Mouse (Mus musculus) hindbrain, embryonic 10.5 days (tissue): ENCODE data around the gene C5ar1. TPM values are rescaled to one million over a fixed set of nuclear protein-coding genes. Genes with fewer than 3 reads are reported as not detected.
"Not testable (repeated sequence)": the region's sequence is repeated elsewhere in the genome, so short reads cannot be mapped to it uniquely, and the experiment has no call there.

ENCODE experiments used
- DNase-seq: peaks from one replicate; pipeline ENCODE4 v3.0.0-alpha.2; 2017; ENCODE audit warnings: low spot score
- H3K27ac ChIP-seq: fragments of 300-500 bp; sonication (generic); 2 replicates; pipeline ENCODE4 v1.5.1; 2016; ENCODE audit warnings: mild to moderate bottlenecking, moderate library complexity
- H3K27me3 ChIP-seq: fragments of 300-500 bp; sonication (generic); 2 replicates; pipeline ENCODE4 v1.6.1; 2016; ENCODE audit warnings: mild to moderate bottlenecking; ENCODE audit not compliant: poor library complexity, insufficient read depth, severe bottlenecking
- H3K36me3 ChIP-seq: fragments of 300-500 bp; sonication (generic); 2 replicates; pipeline ENCODE4 v1.6.1; 2016; ENCODE audit warnings: mild to moderate bottlenecking, moderate library complexity
- H3K4me1 ChIP-seq: fragments of 300-500 bp; sonication (generic); replicated peaks from 2 replicates; pipeline ENCODE4 v1.6.1; 2016; ENCODE audit warnings: mild to moderate bottlenecking
- H3K4me3 ChIP-seq: fragments of 300-500 bp; sonication (generic); 2 replicates; pipeline ENCODE4 v1.5.1; 2016; ENCODE audit warnings: mild to moderate bottlenecking, moderate library complexity
- H3K9me3 ChIP-seq: fragments of 300-500 bp; sonication (generic); 2 replicates; pipeline ENCODE4 v1.6.1; 2016; ENCODE audit warnings: mild to moderate bottlenecking, moderate library complexity
- WGBS: fragments of 180-500 bp; shearing (Covaris S2); methylation state at CpG from one replicate; pipeline ENCODE4 v1.1.7; 2016; 5-methylcytosine and 5-hydroxymethylcytosine counted together
- polyA plus RNA-seq: library from polyadenylated mRNA; unstranded; fragments of >200 nt; fragmentation: Nextera tagmentation; extraction: Ambion mirVana; gene quantifications from 2 replicates; pipeline ENCODE4 v1.2.1, GENCODE M21; 2016

C5ar1 gene
- polyA plus RNA-seq, 1 experiment from 2014 or later: 0.97 TPM

DNA sequence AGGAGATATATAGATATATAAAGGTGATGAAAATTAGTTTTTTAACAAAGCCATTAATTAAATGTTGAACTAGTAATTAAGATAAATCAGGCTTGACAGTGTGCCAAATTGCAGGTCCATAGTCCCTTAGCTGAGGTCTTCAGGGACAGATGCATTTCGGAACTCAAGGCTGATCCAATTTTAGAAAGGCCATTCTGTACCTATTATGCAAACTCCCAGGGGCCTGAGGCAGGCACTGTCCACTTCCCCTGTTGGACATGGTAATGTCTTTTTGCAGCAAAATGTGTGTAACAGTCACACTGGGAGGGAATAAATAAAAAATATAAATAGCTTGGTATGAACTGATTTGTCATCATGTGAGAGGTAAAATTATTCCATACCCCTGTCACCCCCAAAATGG is 11.8 kb upstream of the C5ar1 start:
- WGBS: 68% methylated on average over 1 of the region's 1 CpGs
- DNase-seq: no peak
- no peak overlapping the region for H3K27ac ChIP-seq
- H3K9me3 ChIP-seq: no peaks in the 10 kb centered on the region
- peaks cover 28% of the 10 kb centered on the region for H3K27me3 ChIP-seq
- H3K4me3 ChIP-seq: no peak overlapping the region
- peaks cover 35% of the 10 kb centered on the region for H3K4me1 ChIP-seq
- peaks cover 13% of the 10 kb centered on the region for H3K36me3 ChIP-seq

DNA sequence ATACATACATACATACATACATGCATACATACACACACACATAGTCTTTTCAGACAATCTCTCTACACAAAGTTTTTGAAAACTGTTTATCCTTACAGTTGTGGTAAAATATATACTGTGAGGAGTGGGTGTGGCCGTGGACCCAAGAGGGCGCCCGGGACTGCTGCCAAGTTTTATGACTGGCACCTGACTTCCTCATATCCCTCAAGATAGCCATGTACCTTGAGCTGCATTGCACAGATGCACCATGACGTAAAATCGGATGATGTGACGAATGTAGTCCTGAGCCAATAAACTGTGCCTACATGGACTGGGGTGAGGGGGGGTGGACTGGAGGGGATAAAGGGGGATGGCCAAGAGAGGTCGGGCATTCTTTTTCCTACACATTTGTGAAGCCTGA is 7.3 kb upstream of the C5ar1 start:
- not testable (repeated sequence) for H3K4me1 ChIP-seq, H3K27ac ChIP-seq, H3K9me3 ChIP-seq, H3K36me3 ChIP-seq, H3K4me3 ChIP-seq, DNase-seq
- H3K27me3 ChIP-seq: peaks cover 19% of the 10 kb centered on the region
- 95% methylated on average over 7 of the region's 7 CpGs for WGBS

DNA sequence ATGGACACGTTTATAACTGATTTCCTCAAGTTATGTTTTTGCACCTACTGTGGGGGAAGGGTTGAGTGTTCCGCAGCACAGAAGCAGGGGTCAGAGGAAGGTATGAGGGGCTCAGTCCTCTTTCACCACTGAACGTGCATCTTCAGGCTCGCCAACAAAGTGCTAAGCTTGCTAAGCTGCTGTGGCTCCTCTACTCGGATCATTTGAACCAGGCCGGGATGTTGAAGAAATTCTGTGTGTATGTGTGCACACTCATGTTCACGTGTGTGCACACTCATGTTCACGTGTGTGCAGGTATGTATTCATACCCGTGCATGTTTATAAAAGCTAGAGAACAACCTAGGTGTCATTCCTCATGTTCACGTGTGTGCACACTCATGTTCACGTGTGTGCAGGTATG is 6.5 kb upstream of the C5ar1 start:
- 88% methylated on average over 11 of the region's 11 CpGs for WGBS
- H3K4me3 ChIP-seq: no peak overlapping the region
- peaks cover 9% of the 10 kb centered on the region for H3K9me3 ChIP-seq
- no peaks in the 10 kb centered on the region for H3K36me3 ChIP-seq
- H3K27ac ChIP-seq: no peak overlapping the region
- DNase-seq: no peak
- peaks cover 16% of the 10 kb centered on the region for H3K27me3 ChIP-seq
- no peaks in the 10 kb centered on the region for H3K4me1 ChIP-seq

DNA sequence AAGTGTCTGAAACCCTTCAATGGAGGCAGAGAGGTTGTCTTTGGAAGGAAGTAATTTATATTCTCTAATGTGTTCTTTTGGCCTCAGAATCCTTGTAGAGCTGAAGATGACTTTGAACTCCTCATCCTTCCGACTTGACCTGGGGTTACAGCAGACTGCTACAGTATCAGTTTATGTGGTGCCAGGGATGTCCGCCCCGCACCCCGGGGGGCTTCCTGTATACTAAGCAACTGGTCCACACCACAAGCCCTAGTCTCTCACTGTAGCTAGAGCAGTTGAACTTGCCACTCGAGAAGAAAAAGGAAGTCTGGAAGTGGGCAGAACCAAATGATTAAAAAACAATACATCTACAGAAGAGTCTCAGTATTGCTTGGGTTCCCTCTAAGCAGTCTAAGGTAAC is 4.5 kb upstream of the C5ar1 start:
- WGBS: 85% methylated on average over 5 of the region's 5 CpGs
- no peak for DNase-seq
- no peaks in the 10 kb centered on the region for H3K36me3 ChIP-seq
- no peak overlapping the region for H3K27ac ChIP-seq
- no peak overlapping the region for H3K4me3 ChIP-seq
- no peaks in the 10 kb centered on the region for H3K4me1 ChIP-seq
- H3K27me3 ChIP-seq: peaks cover 5% of the 10 kb centered on the region; the same call in 1 of the 2 replicates
- peaks cover 9% of the 10 kb centered on the region for H3K9me3 ChIP-seq

DNA sequence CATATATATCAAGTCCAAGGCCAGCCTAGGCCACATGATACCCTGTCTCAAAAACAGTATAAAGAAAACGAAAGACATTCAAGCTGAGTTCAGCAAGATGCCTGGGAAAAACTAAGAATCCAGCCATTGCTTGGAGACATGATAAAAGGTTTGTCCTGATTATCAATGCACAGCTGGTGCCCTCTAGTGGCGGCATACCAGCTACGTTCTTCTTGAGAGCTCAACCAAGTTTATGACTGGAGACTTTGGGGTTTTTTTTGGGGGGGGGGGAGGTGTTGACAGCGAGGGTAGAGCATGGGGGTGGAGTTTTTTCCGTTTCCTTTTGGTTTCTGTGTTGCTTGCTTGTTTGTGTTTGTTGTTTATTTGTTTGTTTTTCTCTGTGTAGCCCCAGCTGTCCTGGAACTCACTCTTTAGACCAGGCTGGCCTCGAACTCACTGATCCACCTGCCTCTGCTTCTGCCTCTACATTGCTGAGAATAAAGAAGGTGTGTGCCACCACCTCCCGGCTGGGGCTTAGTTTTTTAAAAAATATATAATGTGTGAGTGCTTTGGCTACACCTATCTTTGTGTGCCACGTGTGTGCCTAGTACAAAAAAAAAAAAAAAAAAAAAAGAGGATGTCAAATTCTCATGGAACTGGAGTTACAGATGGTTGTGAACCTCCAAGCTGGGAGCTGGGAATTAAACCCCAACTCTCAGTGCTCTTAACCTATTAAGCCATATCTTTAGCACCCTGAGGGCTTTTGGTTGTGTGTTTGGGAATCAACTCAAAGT is 3.9 kb upstream of the C5ar1 start:
- 30% methylated on average over 8 of the region's 8 CpGs for WGBS
- H3K9me3 ChIP-seq: peaks cover 9% of the 10 kb centered on the region
- H3K36me3 ChIP-seq: no peaks in the 10 kb centered on the region
- H3K27ac ChIP-seq: no peak overlapping the region
- H3K27me3 ChIP-seq: no peaks in the 10 kb centered on the region
- no peak overlapping the region for H3K4me3 ChIP-seq
- DNase-seq: peak; percentile 74
- H3K4me1 ChIP-seq: no peaks in the 10 kb centered on the region

DNA sequence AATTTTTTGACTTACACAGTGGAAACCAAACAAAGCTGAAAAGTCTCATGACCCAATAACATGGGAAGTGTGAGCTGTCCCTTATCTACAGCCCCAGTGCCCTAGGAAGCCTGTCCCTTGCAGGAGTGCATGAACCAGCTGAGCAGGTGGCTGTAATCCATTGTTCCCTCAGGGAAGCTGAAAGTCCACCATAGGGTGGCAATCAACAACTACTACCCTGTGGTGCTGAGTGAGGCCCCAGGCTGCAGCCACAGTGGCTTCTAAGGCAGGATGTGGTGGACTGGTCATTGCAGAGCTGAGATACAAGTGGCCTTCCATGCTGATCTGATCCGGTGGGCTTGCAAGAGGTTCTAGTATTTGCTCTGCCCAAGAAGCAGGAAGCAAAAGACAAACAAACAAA is 1.8 kb upstream of the C5ar1 start:
- WGBS: 79% methylated on average over 1 of the region's 1 CpGs

DNA sequence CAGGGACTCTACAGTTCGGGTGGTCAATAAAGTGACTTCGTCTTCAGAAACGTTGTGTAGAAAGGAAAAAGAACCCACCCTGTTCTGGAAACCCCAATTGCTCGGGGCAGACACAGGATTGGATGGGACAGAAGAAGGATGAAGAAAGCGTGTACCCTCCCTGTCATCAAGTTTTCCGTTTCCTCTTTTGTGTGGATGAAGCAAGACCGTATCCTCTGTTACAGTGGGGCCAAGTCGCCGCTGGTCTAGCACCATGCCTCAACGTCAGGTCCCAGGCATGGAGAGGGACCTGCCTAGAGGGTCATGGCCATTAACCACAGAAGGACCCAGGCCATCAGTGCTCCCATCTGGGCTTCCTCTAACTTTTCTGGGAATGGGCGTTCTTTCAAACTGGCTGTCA is 1.5 kb downstream of the C5ar1 start:
- H3K27me3 ChIP-seq: no peaks in the 10 kb centered on the region
- 90% methylated on average over 11 of the region's 11 CpGs for WGBS
- no peaks in the 10 kb centered on the region for H3K36me3 ChIP-seq
- H3K4me3 ChIP-seq: no peak overlapping the region
- H3K4me1 ChIP-seq: no peaks in the 10 kb centered on the region
- no peak for DNase-seq
- no peaks in the 10 kb centered on the region for H3K9me3 ChIP-seq
- no peak overlapping the region for H3K27ac ChIP-seq

More for the DNA sequence above, 1.8 kb upstream of the C5ar1 start:
- no peak for DNase-seq
- Histone ChIP-seq H3K4me1 (no peaks in the 10 kb centered on the region), H3K4me3 (no peak overlapping the region), H3K9me3 (peaks cover 9% of the 10 kb centered on the region), H3K27me3 (no peaks in the 10 kb centered on the region), H3K36me3 (no peaks in the 10 kb centered on the region), H3K27ac (no peak overlapping the region)

DNA sequence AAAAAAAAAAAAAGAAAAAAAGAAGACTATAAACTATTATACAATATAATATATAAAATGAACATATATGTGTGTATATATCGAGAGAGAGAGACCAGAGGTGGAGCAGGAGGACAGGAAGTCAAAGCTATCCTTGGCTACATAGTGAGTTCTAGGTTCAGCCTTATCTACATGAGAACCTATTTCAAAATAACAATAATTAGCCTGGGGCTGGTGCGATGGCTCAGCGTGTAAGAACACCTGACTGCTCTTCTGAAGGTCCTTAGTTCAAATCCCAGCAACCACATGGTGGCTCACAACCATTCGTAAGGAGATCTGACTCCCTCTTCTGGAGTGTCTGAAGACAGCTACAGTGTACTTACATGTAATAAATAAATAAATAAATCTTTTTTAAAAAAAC is 3.4 kb downstream of the C5ar1 start:
- 82% methylated on average over 4 of the region's 4 CpGs for WGBS
- H3K36me3 ChIP-seq, H3K9me3 ChIP-seq, H3K27me3 ChIP-seq, H3K4me1 ChIP-seq, DNase-seq, H3K27ac ChIP-seq, H3K4me3 ChIP-seq: not testable (repeated sequence)

DNA sequence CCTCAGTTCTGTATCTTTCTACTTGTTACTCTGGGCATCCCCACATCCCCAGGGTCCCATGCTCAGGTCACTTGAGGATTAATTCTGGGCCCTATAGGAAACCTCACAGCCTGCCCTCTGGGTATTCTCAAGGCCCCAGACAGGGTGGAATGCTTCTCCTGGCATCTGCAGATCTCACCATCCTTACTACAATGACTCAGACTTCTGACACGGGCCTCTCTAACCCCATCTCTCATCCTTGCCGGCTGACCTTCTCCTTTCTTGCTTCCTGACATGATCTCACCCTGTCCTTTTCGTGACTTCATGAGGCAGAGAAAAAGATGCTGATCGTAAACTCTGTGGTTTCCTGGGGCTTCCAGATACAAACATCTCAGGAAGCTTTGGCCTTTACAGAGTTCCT is 5.1 kb downstream of the C5ar1 start:
- Histone ChIP-seq H3K27me3 (no peaks in the 10 kb centered on the region), H3K9me3 (no peaks in the 10 kb centered on the region), H3K36me3 (no peaks in the 10 kb centered on the region), H3K4me3 (no peak overlapping the region), H3K27ac (no peak overlapping the region), H3K4me1 (no peaks in the 10 kb centered on the region)
- whole genome bisulfite sequencing: 71% methylated on average over 4 of the region's 4 CpGs
- DNase-seq: no peak

DNA sequence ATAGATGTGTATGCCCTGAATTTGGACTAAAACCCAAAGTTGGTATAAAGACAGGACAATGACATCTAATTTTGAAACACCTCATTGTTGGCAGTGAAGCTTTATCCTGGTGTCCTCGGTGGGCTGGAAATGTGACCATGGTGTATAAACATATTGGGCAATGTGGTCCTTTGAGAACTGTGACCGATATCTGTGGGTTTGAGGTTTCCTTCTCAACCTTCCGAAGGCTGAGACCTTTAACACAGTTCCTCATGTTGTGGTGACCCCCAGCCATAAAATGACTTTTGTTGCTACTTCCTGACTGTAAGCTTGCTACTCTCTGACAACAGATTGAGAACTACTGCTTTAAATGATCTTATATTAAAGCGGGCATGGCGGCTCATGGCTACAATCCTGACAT is 8.7 kb downstream of the C5ar1 start:
- no peaks in the 10 kb centered on the region for H3K4me1 ChIP-seq
- DNase-seq: no peak
- no peaks in the 10 kb centered on the region for H3K36me3 ChIP-seq
- H3K27ac ChIP-seq: no peak overlapping the region
- no peak overlapping the region for H3K4me3 ChIP-seq
- no peaks in the 10 kb centered on the region for H3K27me3 ChIP-seq
- WGBS: 90% methylated on average over 5 of the region's 5 CpGs
- H3K9me3 ChIP-seq: no peaks in the 10 kb centered on the region

DNA sequence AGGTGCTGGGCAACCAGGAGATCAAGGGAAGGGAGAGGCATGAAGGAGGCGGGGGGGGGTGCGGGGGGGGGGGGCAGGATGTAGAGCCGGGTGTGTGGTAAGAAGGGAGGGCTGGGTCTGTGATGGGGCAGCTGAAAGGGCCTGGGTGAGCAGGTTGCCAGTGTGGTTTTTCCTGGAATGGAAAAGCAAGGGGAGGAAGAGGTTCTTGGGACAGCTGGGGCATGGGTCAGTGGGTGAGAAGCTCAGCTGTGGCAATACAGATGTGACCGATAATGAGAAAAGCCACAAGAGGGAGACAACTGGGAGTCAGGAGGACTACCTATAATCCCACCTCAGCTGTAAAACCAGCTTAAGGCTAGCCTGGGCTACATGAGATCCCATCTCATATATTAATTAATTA is 13.4 kb downstream of the C5ar1 start:
- no peak overlapping the region for H3K4me3 ChIP-seq
- H3K27ac ChIP-seq: no peak overlapping the region
- no peaks in the 10 kb centered on the region for H3K4me1 ChIP-seq
- no peaks in the 10 kb centered on the region for H3K36me3 ChIP-seq
- WGBS: 42% methylated on average over 2 of the region's 4 CpGs
- DNase-seq: no peak
- no peaks in the 10 kb centered on the region for H3K9me3 ChIP-seq
- no peaks in the 10 kb centered on the region for H3K27me3 ChIP-seq

DNA sequence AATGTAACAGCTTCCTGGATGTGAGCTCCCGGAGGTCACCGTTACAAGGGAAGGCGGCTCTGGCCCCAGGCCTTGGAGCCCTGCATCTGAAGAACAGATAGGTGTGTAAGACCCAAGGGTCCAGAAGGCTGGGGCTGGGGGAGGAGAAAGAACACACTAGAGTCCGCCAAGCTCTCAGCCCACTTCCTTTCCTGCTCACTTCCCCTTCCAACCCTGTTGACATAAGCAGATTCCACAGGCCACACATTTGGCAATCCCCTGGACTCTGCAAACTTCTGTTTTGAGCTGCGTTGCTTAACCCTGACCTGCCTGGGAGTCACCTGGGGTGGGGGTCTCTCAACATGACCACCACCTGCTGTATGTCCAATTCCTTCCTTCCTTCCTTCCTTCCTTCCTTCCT is 15.3 kb downstream of the C5ar1 start, which contains the start of gene C5ar2:
Gene C5ar2 (minus strand): TSS at position 88 of the 400 bp plus-strand sequence.
- no peaks in the 10 kb centered on the region for H3K36me3 ChIP-seq
- 82% methylated on average over 5 of the region's 5 CpGs for WGBS
- no peaks in the 10 kb centered on the region for H3K27me3 ChIP-seq
- no peak for DNase-seq
- no peaks in the 10 kb centered on the region for H3K4me1 ChIP-seq
- H3K9me3 ChIP-seq: no peaks in the 10 kb centered on the region
- no peak within 1 kb of the TSS for H3K27ac ChIP-seq
- no peak within 1 kb of the TSS for H3K4me3 ChIP-seq

DNA sequence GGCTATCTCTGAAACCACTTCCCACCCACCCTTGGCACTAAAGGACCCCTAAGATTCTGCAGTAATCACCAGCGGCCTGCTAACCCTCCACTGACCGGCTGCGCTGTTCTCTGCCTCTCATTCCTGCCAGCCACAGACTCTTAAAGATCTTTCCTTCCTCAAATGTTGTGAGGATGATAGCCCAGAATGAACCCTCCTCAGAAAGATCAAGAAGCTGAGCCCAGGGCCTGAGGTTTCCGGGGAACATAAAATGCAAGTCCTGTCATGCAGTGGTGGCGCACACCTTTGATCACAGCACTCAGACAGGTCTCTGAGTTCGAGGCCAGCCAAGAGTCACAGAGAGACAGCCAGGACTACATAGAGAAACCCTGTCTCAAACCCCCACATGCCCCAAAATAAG is 17.1 kb downstream of the C5ar1 start:
- Histone ChIP-seq H3K27me3 (no peaks in the 10 kb centered on the region), H3K4me1 (no peaks in the 10 kb centered on the region), H3K4me3 (no peak overlapping the region), H3K9me3 (no peaks in the 10 kb centered on the region), H3K27ac (no peak overlapping the region), H3K36me3 (no peaks in the 10 kb centered on the region)
- 84% methylated on average over 6 of the region's 6 CpGs for WGBS
- DNase-seq: no peak

DNA sequence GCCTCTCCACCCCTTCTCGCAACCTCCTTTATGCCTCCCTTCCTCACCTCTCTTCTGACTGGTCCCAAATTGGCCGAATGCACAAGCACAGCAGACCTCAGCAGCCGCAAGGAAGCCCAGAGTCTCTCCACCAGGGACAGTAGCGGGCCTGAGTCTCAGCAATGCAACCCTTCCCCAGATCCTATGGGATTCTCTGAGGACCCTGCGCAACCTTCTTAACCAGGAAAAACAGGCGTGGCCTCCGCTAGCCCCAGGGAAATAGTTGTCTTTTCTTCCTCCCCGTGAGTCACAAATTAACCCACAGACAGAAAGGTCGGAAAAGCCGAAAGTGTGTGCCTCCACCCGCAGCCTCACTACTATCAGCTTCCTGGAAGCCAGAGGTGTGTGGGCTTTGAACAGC is 17.6 kb downstream of the C5ar1 start:
- Histone ChIP-seq H3K27me3 (no peaks in the 10 kb centered on the region), H3K36me3 (no peaks in the 10 kb centered on the region), H3K9me3 (no peaks in the 10 kb centered on the region), H3K4me1 (no peaks in the 10 kb centered on the region), H3K4me3 (no peak overlapping the region), H3K27ac (no peak overlapping the region)
- 67% methylated on average over 11 of the region's 11 CpGs for WGBS
- DNase-seq: no peak
